ENCODE assay signal across 10 mouse cellular contexts in genomic region chr2:60809441-60809921, GRCm38 (mm10).
DNase-seq lines count a peak whose midpoint lies in the region; ATAC-seq and TF ChIP-seq lines count a peak whose summit lies in the region.
"Had no signal": no experiment of that assay in that cellular context is flagged by ENCODE, and none has a peak within 500 bp of the region (broad histone marks: within the 10 kb centered on the region; RNA-seq: fewer than 3 reads in every experiment).

No protein-coding gene starts in this region.

- WGBS in kidney, adult 2 months, result 43% methylated on average over 7 of the region's 7 CpGs
- WGBS in embryonic facial prominence, embryonic 12.5 days, result 47% methylated on average over 7 of the region's 7 CpGs
- WGBS in liver, embryonic 14.5 days (ENCODE audit: insufficient replicate concordance), result 77% methylated on average over 7 of the region's 7 CpGs

- 0 out of 2 replicates have a peak overlapping the region, but pooled peaks have one; percentile 5 for H3K27ac ChIP-seq in kidney, adult 2 months (ENCODE audit: insufficient read depth, low read depth, low read length)
- H3K27ac ChIP-seq in embryonic facial prominence, embryonic 12.5 days, result 0 out of 2 replicates have a peak overlapping the region, but pooled peaks have one; percentile 20
- H3K27ac ChIP-seq in liver, embryonic 14.5 days, result no peak overlapping the region

- no peak for ATAC-seq in embryonic facial prominence, embryonic 12.5 days (ENCODE audit: insufficient number of reproducible peaks, insufficient read depth, low FRiP score, low TSS enrichment)
- 0 out of 2 replicates have a peak, but pooled peaks have one; percentile 13 for ATAC-seq in liver, embryonic 14.5 days (ENCODE audit: insufficient read depth)
- ATAC-seq in erythroid progenitor cell, adult 5-6 weeks (replicated peaks; ENCODE audit: low FRiP score, poor library complexity, severe bottlenecking), result no peak
- ATAC-seq: forebrain, embryonic 14.5 days had no signal

- peaks cover 19% of the 10 kb centered on the region for H3K4me1 ChIP-seq in kidney, adult 2 months (ENCODE audit: control insufficient read depth, insufficient read depth, low read length)
- H3K4me1 ChIP-seq in E14TG2a.4 (replicated peaks; ENCODE audit: low read depth, low read length), result peaks cover 80% of the 10 kb centered on the region
- peaks cover 35% of the 10 kb centered on the region for H3K4me1 ChIP-seq in embryonic facial prominence, embryonic 12.5 days
- H3K4me1 ChIP-seq in liver, embryonic 14.5 days (replicated peaks; ENCODE audit: control insufficient read depth in 2 of 2, insufficient read depth in 2 of 2, low read length in 1 of 2), result peaks cover 0 to 26% of the 10 kb centered on the region in 2 experiments; a peak in 2 of 4 replicates

- no peak overlapping the region for H3K4me3 ChIP-seq in kidney, adult 2 months (ENCODE audit: insufficient read depth, low read depth, low read length)
- H3K4me3 ChIP-seq in E14TG2a.4 (replicated peaks; ENCODE audit: low read length), result peak overlapping the region; percentile 17
- H3K4me3 ChIP-seq in embryonic facial prominence, embryonic 12.5 days, result no peak overlapping the region
- no peak overlapping the region for H3K4me3 ChIP-seq in liver, embryonic 14.5 days (ENCODE audit: insufficient read depth in 1 of 2, low read depth in 2 of 2, low read length in 2 of 2)

- DNase-seq in kidney, adult 2 months, result peak; percentile 33
- DNase-seq in kidney, postnatal 36 days, result no peak
- DNase-seq in liver, embryonic 14.5 days (ENCODE audit: low read depth in 3 of 3, low spot score in 3 of 3), result no peak
- no peak for DNase-seq in cerebellum, postnatal 36 days
- no peak for DNase-seq in gastrocnemius, postnatal 4 days (ENCODE audit: low spot score in 2 of 2)
- DNase-seq: right cerebral cortex, postnatal 25 days had no signal

- H3K27me3 ChIP-seq in kidney, adult 2 months (replicated peaks; ENCODE audit: control insufficient read depth, insufficient read depth, low read length), result no peaks in the 10 kb centered on the region
- no peaks in the 10 kb centered on the region for H3K27me3 ChIP-seq in E14TG2a.4 (ENCODE audit: insufficient read depth, low read length)
- no peaks in the 10 kb centered on the region for H3K27me3 ChIP-seq in embryonic facial prominence, embryonic 12.5 days
- H3K27me3 ChIP-seq in liver, embryonic 14.5 days (ENCODE audit: control insufficient read depth, insufficient read depth, low read length), result no peaks in the 10 kb centered on the region

- no peaks in the 10 kb centered on the region for H3K36me3 ChIP-seq in kidney, adult 2 months (ENCODE audit: control insufficient read depth, insufficient read depth, low read length)
- H3K36me3 ChIP-seq in E14TG2a.4 (ENCODE audit: insufficient read depth, low read length), result no peaks in the 10 kb centered on the region
- no peaks in the 10 kb centered on the region for H3K36me3 ChIP-seq in embryonic facial prominence, embryonic 12.5 days
- H3K36me3 ChIP-seq in liver, embryonic 14.5 days (replicated peaks; ENCODE audit: control insufficient read depth, insufficient read depth, low read depth), result no peaks in the 10 kb centered on the region

- no peak for TF ChIP-seq CTCF in kidney, adult 2 months (conservative IDR thresholded peaks at IDR 0.05; ENCODE audit: insufficient read depth, insufficient read length, low read depth, low read length)
- TF ChIP-seq CTCF in E14TG2a.4 (conservative IDR thresholded peaks at IDR 0.05; ENCODE audit: low read length), result no peak
- no peak for TF ChIP-seq CTCF in liver, embryonic 14.5 days (IDR thresholded peaks at IDR 0.05; ENCODE audit: low read depth)

- no peak for TF ChIP-seq EP300 in liver, embryonic 14.5 days (IDR thresholded peaks at IDR 0.05; ENCODE audit: low read depth)

- no peak for TF ChIP-seq POLR2A in kidney, adult 2 months (IDR thresholded peaks at IDR 0.05; ENCODE audit: low read depth, low read length)

- no peaks in the 10 kb centered on the region for H3K9me3 ChIP-seq in E14TG2a.4 (ENCODE audit: low read length)
- no peaks in the 10 kb centered on the region for H3K9me3 ChIP-seq in embryonic facial prominence, embryonic 12.5 days
- no peaks in the 10 kb centered on the region for H3K9me3 ChIP-seq in liver, embryonic 14.5 days (ENCODE audit: control insufficient read depth, low read length)

- no peak overlapping the region for H3K4me2 ChIP-seq in embryonic facial prominence, embryonic 12.5 days (replicated peaks)
- no peak overlapping the region for H3K4me2 ChIP-seq in liver, embryonic 14.5 days (ENCODE audit: low read depth)

- H3K9ac ChIP-seq in embryonic facial prominence, embryonic 12.5 days, result no peak overlapping the region
- no peak overlapping the region for H3K9ac ChIP-seq in liver, embryonic 14.5 days (replicated peaks)
